Mouse (Mus musculus) thymus, adult 2 months (tissue): ENCODE data around the gene C3ar1. TPM values are rescaled to one million over a fixed set of nuclear protein-coding genes. Genes with fewer than 3 reads are reported as not detected.
A peak's percentile ranks its signal among the peaks of the same experiment; 100 is the strongest.

Source experiments
- DNase-seq: peaks from one replicate; pipeline ENCODE4 v3.0.0; 2021
- H3K27ac ChIP-seq: fragments of 200-500 bp; 2 replicates; pipeline ENCODE4 v1.5.1; 2012; ENCODE audit warnings: low read length, control low read depth; ENCODE audit not compliant: control insufficient read depth, insufficient read depth
- H3K27me3 ChIP-seq: fragments of 200-500 bp; 2 replicates; pipeline ENCODE4 v1.6.1; 2012; ENCODE audit warnings: mild to moderate bottlenecking, low read length, moderate library complexity, mixed read lengths; ENCODE audit not compliant: control insufficient read depth, insufficient read depth
- H3K36me3 ChIP-seq: fragments of 200-500 bp; 2 replicates; pipeline ENCODE4 v1.6.1; 2012; ENCODE audit warnings: mild to moderate bottlenecking, low read length, moderate library complexity; ENCODE audit not compliant: control insufficient read depth, insufficient read depth
- H3K4me1 ChIP-seq: fragments of 200-500 bp; replicated peaks from 2 replicates; pipeline ENCODE4 v1.6.1; 2012; ENCODE audit warnings: low read length; ENCODE audit not compliant: control insufficient read depth, insufficient read depth
- H3K4me3 ChIP-seq: fragments of 200-500 bp; 2 replicates; pipeline ENCODE4 v1.5.1; 2012; ENCODE audit warnings: mild to moderate bottlenecking, low read length, control low read depth, moderate library complexity; ENCODE audit not compliant: control insufficient read depth, insufficient read depth
- CTCF ChIP-seq: fragments of 200-500 bp; IDR thresholded peaks from 2 replicates; pipeline ENCODE4 v1.5.1; 2012; ENCODE audit warnings: mild to moderate bottlenecking, control low read depth, low read length, moderate library complexity, borderline replicate concordance; ENCODE audit not compliant: control insufficient read depth, poor library complexity, insufficient read depth; ENCODE audit errors: extremely low read depth
- POLR2A ChIP-seq: fragments of 200-500 bp; IDR thresholded peaks from 2 replicates; pipeline ENCODE4 v1.6.1; 2012; ENCODE audit warnings: mild to moderate bottlenecking, low read length, control low read depth, moderate library complexity; ENCODE audit not compliant: control insufficient read depth, poor library complexity, insufficient read depth; ENCODE audit errors: extremely low read depth
- WGBS: fragments of 180-500 bp; shearing (Covaris S2); methylation state at CpG from one replicate; pipeline ENCODE4 v1.1.7; 2018; 5-methylcytosine and 5-hydroxymethylcytosine counted together
- polyA plus RNA-seq: library from polyadenylated mRNA; depleted of rRNA; stranded (reverse); fragments of >200 nt; gene quantifications from 2 replicates; pipeline ENCODE4 v1.2.3, GENCODE M21; 2012

C3ar1 gene
- polyA plus RNA-seq, 1 experiment = 4.3 TPM

DNA sequence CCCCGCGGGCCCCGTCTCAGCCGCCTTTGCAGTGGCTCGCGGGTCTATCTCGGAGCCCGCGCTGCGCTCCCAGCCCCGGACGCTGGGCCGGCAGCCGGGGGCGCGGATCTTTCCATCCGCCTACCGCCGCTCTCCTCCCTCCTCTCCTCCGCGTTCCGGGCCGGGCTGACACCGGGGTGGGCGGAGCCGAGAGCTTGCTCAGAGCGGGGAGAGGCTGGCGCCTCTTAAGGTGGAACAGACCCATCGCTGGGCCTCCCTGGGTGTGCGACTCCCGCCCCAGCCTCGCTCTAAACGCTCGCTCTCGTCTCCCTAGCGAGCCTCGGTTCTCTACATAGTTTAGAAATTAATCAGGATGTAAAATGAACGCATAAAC, 44.7 kb downstream of the C3ar1 start:
- H3K36me3 ChIP-seq = no peaks in the 10 kb centered on the region
- WGBS = under 1% methylated on average over 38 of the region's 38 CpGs
- H3K4me1 ChIP-seq = peaks cover 6% of the 10 kb centered on the region
- TF ChIP-seq POLR2A (peak; percentile 97), CTCF (peak; percentile 37; the same call in 1 of the 2 replicates)
- peak overlapping the region; percentile 75 for H3K4me3 ChIP-seq
- H3K27ac ChIP-seq = peak overlapping the region; percentile 96
- H3K27me3 ChIP-seq = no peaks in the 10 kb centered on the region
- DNase-seq = peak; percentile 95

DNA sequence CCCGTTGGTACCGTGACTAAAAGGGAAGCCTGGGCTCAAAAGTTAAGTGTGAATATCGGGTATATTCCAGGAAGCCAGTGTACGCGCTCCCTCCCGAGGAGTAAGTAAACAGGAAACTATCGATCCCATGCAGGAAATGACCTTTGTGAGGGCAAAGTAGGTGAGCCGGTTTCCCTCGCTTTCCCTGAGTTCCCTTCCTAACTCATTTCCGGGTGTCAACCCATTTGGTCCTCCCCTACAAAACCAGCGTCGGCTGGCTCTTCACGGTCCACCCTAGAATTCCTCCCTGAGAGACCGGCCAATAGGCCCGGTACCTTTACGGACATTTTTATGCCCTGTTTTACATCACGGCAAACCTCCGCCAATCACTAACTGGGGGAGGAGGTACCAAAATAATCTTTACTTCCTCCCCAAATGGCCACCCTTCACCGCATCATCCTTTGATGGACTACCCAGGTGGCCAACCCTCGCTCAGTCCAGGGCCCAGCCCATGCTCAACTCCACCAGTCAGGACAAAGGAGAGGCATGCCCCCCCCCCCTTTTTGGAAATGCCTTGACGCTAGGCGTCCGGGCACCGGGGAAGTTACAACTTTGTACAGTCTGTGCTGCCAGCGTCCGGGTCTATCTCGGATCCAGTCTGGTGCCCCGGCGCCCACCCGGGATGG, 45.2 kb downstream of the C3ar1 start:
- Histone ChIP-seq H3K27ac (peak overlapping the region; percentile 96), H3K4me1 (peaks cover 6% of the 10 kb centered on the region), H3K36me3 (no peaks in the 10 kb centered on the region), H3K27me3 (no peaks in the 10 kb centered on the region), H3K4me3 (peak overlapping the region; percentile 75)
- peak; percentile 90 for DNase-seq
- WGBS = under 1% methylated on average over 30 of the region's 30 CpGs
- no peak for TF ChIP-seq CTCF
- TF ChIP-seq POLR2A = no peak

DNA sequence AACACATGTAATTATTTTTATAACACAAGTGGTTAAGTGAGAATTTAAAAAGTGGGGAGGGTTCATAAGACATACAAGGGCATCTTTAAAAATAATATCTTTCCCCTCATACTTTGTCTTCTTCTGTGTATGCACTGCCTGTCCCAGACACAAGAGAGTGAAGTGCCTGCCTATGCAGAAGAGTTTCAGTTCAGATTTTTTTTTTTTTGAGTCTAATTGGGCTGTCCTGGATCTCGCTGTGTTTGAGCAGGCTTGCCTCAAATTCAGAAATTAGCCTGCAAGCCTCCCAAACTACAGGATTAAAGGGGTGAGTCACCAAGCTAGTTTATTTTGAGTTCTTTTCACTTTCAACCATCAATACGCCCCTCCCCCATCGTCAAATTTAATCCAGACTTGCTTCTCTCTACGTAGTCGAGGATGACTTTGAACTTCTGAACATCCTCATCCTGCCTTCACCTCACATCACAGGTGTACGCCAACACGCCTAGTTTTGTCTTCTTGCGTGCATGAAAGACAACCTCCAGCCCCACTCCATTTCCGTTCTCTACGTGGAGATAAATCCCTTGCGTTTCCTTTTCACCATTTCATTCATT, 45.8 kb downstream of the C3ar1 start:
- 2% methylated on average over 11 of the region's 11 CpGs for WGBS
- Histone ChIP-seq H3K4me1 (peaks cover 6% of the 10 kb centered on the region), H3K27ac (peak overlapping the region; percentile 96), H3K36me3 (no peaks in the 10 kb centered on the region), H3K27me3 (no peaks in the 10 kb centered on the region), H3K4me3 (peak overlapping the region; percentile 75)
- TF ChIP-seq CTCF = no peak
- no peak for TF ChIP-seq POLR2A
- DNase-seq = peak; percentile 66

DNA sequence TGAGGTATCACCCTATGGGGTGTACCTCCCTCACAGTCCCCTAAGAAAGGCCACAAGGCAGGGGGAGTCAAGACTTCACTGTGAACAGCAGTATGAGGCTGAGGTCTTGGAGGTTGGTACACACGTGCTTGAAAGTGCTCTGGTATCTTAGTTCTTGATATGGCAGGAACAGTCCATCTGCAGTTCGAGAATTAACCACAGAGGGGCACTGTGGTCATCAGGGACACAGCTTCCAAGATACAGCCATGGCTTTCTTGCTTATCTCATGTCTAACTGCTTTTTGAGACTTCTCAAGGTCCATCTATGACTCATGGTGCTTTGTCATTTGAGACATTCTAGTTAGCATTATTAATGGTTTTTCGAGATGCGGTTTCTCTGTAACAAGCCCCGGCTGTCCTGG, 51.5 kb downstream of the C3ar1 start:
- Histone ChIP-seq H3K4me1 (peaks cover 11% of the 10 kb centered on the region), H3K27me3 (no peaks in the 10 kb centered on the region), H3K36me3 (no peaks in the 10 kb centered on the region), H3K4me3 (no peak overlapping the region), H3K27ac (no peak overlapping the region)
- DNase-seq = peak; percentile 81
- TF ChIP-seq POLR2A = no peak
- no peak for TF ChIP-seq CTCF
- 14% methylated on average over 5 of the region's 5 CpGs for WGBS

DNA sequence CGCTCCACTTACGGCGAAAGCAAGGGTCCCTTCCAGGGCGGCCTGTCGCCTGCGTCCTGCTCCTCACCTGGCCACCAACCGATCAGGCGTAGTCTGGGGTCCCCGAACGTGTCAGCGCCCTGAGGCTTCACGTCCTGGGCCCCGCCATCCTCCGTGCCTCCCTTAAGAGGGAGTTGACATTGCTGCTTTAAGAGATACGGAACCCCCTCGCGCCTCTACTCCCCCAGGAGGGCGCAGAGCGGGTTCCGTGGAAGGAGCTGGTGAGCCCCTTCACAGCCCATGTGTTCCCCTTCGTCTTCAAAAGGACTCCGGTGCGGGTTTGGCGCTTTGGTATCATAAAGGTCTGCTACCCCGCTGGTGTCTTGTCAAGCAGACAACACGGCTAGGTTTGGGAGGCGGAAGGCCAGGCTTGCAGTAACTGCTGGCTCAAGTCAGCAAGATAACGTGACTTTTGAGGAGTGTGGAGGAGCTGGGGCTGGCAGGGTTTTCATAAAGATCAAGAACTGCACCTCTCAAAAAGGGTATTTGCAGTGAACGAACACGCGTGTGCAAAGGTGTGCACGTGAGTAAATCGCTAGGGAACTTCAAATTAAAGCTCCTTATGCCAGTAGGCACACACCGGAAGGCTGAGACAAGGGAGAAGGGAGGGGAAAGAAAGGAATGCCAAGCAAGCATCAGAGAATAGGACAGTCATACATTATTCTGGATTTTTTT, 54.0 kb downstream of the C3ar1 start:
- Histone ChIP-seq H3K27me3 (no peaks in the 10 kb centered on the region), H3K4me3 (peak overlapping the region; percentile 94), H3K4me1 (peaks cover 11% of the 10 kb centered on the region), H3K36me3 (no peaks in the 10 kb centered on the region), H3K27ac (peak overlapping the region; percentile 14; the same call in 1 of the 2 replicates)
- DNase-seq = peak; percentile 57
- TF ChIP-seq POLR2A (peak; percentile 42; the same call in 1 of the 2 replicates), CTCF (0 out of 2 replicates have a peak, but pooled peaks have one; percentile 35)
- 5% methylated on average over 34 of the region's 34 CpGs for WGBS

DNA sequence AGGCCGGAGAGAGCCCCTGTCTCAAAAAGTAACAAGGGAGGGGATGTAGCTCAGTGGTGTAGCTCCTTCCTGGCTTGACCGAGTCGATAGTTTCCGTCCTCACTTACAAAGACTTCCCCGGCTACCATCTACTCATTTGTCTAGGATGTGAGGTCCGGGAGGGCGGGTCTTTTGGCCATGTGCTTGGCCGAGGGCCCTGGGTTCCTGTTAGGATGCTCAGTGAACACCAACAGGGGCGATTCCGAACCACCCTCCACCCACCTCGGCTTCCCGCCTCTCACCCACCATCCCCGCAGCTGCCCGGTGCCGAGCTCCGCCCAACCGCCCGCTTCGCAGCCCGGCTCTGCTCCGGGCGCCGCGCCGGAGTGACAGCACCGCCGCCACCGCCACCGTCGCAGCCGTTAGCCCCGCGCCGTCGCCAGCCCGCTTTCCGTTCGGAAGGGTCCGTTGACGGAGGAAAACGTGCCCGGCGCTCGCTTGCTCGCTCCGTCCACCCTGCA, 54.6 kb downstream of the C3ar1 start, which contains the start of gene Slc2a3:
Slc2a3 (minus strand) TSS at position 340 of the 500 bp plus-strand sequence.
- WGBS = under 1% methylated on average over 46 of the region's 46 CpGs
- Histone ChIP-seq H3K27ac (peak within 1 kb of the TSS; percentile 14; the same call in 1 of the 2 replicates), H3K36me3 (no peaks in the 10 kb centered on the region)

More for the DNA sequence above, 54.6 kb downstream of the C3ar1 start, which contains the start of gene Slc2a3:
- Histone ChIP-seq H3K4me1 (peaks cover 11% of the 10 kb centered on the region), H3K27me3 (no peaks in the 10 kb centered on the region), H3K4me3 (peak within 1 kb of the TSS; percentile 94)
- peak; percentile 48 for DNase-seq
- TF ChIP-seq CTCF = no peak
- TF ChIP-seq POLR2A = no peak; the same call in 1 of the 2 replicates
